Mouse (Mus musculus) heart, embryonic 11.5 days (tissue): Measurements from ENCODE around the gene Icmt. TPM values are rescaled to one million over a fixed set of nuclear protein-coding genes. Genes with fewer than 3 reads are reported as not detected.

Experiments
- ATAC-seq: fragments of 200-750 bp; cut with Nextera tagmentation; replicated peaks from 2 replicates; pipeline ENCODE4 v1.8.0; 2017; ENCODE audit warnings: moderate library complexity; ENCODE audit not compliant: insufficient number of reproducible peaks, low FRiP score, low TSS enrichment
- H3K27ac ChIP-seq: fragments of 300-500 bp; sonication (generic); 2 replicates; pipeline ENCODE4 v1.5.1; 2014; ENCODE audit warnings: mild to moderate bottlenecking, low read depth, low read length
- H3K27me3 ChIP-seq: fragments of 300-500 bp; sonication (generic); 2 replicates; pipeline ENCODE4 v1.6.1; 2014; ENCODE audit warnings: mild to moderate bottlenecking, low read length, mixed read lengths; ENCODE audit not compliant: control insufficient read depth, insufficient read depth
- H3K36me3 ChIP-seq: fragments of 300-500 bp; sonication (generic); 2 replicates; pipeline ENCODE4 v1.6.1; 2014; ENCODE audit warnings: mild to moderate bottlenecking, low read length, moderate library complexity, mixed read lengths; ENCODE audit not compliant: control insufficient read depth, insufficient read depth
- H3K4me1 ChIP-seq: fragments of 300-500 bp; sonication (generic); 2 replicates; pipeline ENCODE4 v1.6.1; 2014; ENCODE audit warnings: low read length; ENCODE audit not compliant: control insufficient read depth, insufficient read depth
- H3K4me2 ChIP-seq: fragments of 300-500 bp; sonication (generic); 2 replicates; pipeline ENCODE4 v1.6.1; 2014; ENCODE audit warnings: mild to moderate bottlenecking, moderate library complexity
- H3K4me3 ChIP-seq: fragments of 300-500 bp; sonication (generic); 2 replicates; pipeline ENCODE4 v1.5.1; 2014; ENCODE audit warnings: low read depth, low read length
- H3K9ac ChIP-seq: fragments of 300-500 bp; sonication (generic); 2 replicates; pipeline ENCODE4 v1.6.1; 2014; ENCODE audit warnings: mild to moderate bottlenecking, low read depth, low read length, moderate library complexity
- H3K9me3 ChIP-seq: fragments of 300-500 bp; sonication (generic); replicated peaks from 2 replicates; pipeline ENCODE4 v1.6.1; 2016; ENCODE audit warnings: low read length; ENCODE audit not compliant: control insufficient read depth
- WGBS: fragments of 180-500 bp; shearing (Covaris S2); extraction: QIAGEN DNeasy Blood & Tissue Kit; methylation state at CpG from one replicate; pipeline ENCODE4 v1.1.7; 2014; ENCODE audit not compliant: insufficient replicate concordance; 5-methylcytosine and 5-hydroxymethylcytosine counted together
- polyA plus RNA-seq: library from polyadenylated mRNA; unstranded; fragments of >200 nt; fragmentation: Nextera tagmentation; extraction: Ambion mirVana; gene quantifications from 2 replicates; pipeline ENCODE4 v1.2.1, GENCODE M21; 2014

The Icmt gene
- polyA plus RNA-seq, 1 experiment from 2014 or later, result 15.9 TPM

DNA sequence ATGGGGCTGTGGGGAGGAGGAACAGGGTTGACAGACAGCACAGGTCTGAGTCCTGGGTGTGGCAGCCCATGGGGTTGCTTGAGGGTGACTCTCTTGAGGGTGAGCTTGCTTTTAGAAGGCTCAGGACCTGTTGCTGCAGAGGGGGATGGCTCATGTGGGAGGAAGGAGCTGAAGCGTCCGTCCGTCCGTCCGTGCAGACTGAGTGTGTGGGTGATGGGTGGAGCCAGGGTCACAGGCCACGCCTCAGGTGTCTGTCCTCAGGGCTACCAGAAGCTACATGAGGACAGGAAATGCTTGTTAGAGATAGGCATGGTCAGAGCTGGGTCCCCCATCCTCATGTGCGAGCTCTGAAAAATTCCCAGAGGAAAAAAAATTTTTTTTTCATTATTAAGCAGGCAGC is 47.6 kb downstream of the Icmt start:
- Histone ChIP-seq H3K27ac (no peak overlapping the region), H3K27me3 (peaks cover 64% of the 10 kb centered on the region), H3K36me3 (no peaks in the 10 kb centered on the region), H3K9me3 (no peaks in the 10 kb centered on the region), H3K4me1 (peaks cover 4% of the 10 kb centered on the region; the same call in 1 of the 2 replicates), H3K4me2 (no peak overlapping the region), H3K4me3 (no peak overlapping the region), H3K9ac (no peak overlapping the region)
- 39% methylated on average over 7 of the region's 7 CpGs for WGBS
- ATAC-seq, result no peak

DNA sequence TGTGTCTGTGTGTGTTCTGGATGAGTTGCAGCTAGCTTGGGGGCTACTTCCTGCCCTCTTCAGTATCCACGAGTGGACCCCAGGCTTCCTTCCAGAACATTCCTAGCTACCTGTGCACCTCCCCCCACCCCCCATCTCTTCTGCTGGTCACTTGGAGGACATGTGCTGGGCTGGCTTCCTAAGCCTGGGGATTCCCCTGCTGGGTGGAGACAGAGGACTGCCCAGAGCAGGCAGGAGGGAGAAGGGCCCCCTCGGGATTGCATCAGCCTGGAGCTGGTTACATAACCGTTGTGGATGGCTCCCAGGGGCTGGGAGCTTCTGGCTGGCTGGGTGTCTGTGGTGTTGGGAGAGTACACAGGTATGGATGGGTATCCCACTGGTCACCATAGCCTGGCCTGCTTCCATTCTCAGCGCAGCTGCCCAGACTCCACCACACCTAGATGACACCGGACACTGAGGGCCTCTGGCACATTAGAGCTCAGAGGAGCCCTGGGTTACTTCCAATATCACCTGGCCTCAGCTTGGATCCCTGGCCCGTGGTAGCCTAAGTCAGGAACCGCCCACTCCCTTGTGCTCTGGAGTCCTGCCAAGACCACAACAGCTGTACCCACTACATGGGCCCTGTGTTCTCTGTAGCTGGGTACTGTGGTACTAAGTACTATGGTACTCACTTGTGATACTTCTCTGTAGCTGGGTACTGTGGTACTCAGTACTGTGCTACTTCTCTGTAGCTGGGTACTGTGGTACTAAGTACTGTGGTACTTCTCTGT is 48.3 kb downstream of the Icmt start:
- H3K4me2 ChIP-seq, result no peak overlapping the region
- peaks cover 3% of the 10 kb centered on the region; the same call in 1 of the 2 replicates for H3K4me1 ChIP-seq
- no peaks in the 10 kb centered on the region for H3K36me3 ChIP-seq
- no peak overlapping the region for H3K27ac ChIP-seq
- H3K9ac ChIP-seq, result no peak overlapping the region
- no peak for ATAC-seq
- WGBS, result 51% methylated on average over 7 of the region's 7 CpGs
- no peak overlapping the region for H3K4me3 ChIP-seq
- H3K9me3 ChIP-seq, result no peaks in the 10 kb centered on the region
- peaks cover 64% of the 10 kb centered on the region for H3K27me3 ChIP-seq

- no peak overlapping the region for H3K4me2 ChIP-seq
- 13% methylated on average over 17 of the region's 17 CpGs for WGBS
Observed at GRCm38 (mm10) chr4:152349837-152350381, 52.9 kb downstream of the Icmt start.

GRCm38 (mm10) chr4:152350722-152351421 is 53.8 kb downstream of the Icmt start:
- no peaks in the 10 kb centered on the region for H3K36me3 ChIP-seq
- H3K9ac ChIP-seq, result no peak overlapping the region
- no peak overlapping the region for H3K4me2 ChIP-seq
- ATAC-seq, result no peak
- H3K27ac ChIP-seq, result no peak overlapping the region
- no peaks in the 10 kb centered on the region for H3K4me1 ChIP-seq
- no peaks in the 10 kb centered on the region for H3K9me3 ChIP-seq
- WGBS, result 25% methylated on average over 8 of the region's 8 CpGs
- H3K27me3 ChIP-seq, result peaks cover 53% of the 10 kb centered on the region
- no peak overlapping the region for H3K4me3 ChIP-seq

More at GRCm38 (mm10) chr4:152349837-152350381, 52.9 kb downstream of the Icmt start:
- H3K9me3 ChIP-seq, result no peaks in the 10 kb centered on the region
- no peak for ATAC-seq
- peaks cover 53% of the 10 kb centered on the region for H3K27me3 ChIP-seq
- no peak overlapping the region for H3K9ac ChIP-seq
- H3K36me3 ChIP-seq, result no peaks in the 10 kb centered on the region
- no peak overlapping the region for H3K4me3 ChIP-seq
- peaks cover 3% of the 10 kb centered on the region; the same call in 1 of the 2 replicates for H3K4me1 ChIP-seq
- no peak overlapping the region for H3K27ac ChIP-seq

DNA sequence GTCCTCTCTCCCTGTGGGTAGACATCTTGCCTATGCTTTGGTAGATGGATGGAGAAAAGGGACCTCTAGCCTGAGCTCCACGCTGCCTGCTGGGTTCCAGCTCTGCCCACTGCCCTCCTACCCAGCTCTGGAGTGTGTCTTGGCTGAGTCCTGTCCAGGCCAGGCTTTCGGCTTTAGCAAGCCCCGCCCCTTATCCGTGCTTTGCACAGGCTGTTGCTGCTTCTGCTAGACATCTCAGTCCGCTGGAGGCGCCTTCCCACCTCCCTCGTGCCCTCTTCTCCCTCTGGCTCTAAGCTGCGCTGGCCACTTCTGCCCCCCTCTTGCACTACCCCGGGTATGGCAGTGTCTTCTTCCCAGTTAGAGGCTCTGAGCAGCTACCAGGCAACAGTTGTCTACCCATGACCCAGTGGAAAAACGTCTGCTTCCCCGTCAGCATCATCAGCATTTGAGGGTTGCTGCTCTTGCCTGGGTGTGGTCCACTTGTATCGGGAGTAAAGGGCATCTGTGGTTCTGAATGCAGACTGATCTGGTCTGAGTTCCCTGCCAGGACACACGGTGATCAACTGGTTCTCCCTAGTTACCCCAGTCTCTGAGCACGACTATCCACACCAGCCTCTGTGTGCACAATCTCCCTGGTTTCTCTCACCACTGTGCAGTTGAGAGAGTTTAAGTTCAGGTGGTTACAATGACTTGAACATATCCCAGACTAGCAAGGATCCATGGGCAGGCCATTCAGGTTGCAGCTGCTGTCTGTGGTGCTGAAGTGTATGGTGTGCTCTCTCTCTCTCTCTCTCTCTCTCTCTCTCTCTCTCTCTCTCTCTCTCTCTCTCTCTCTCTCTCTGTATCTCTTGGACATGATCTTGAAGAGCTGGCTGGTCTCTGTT is 54.6 kb downstream of the Icmt start:
- no peak overlapping the region for H3K4me2 ChIP-seq
- no peaks in the 10 kb centered on the region for H3K4me1 ChIP-seq
- WGBS, result 16% methylated on average over 14 of the region's 14 CpGs
- H3K27me3 ChIP-seq, result peaks cover 53% of the 10 kb centered on the region
- no peak for ATAC-seq
- no peak overlapping the region for H3K27ac ChIP-seq
- no peak overlapping the region for H3K4me3 ChIP-seq
- H3K9me3 ChIP-seq, result no peaks in the 10 kb centered on the region
- no peak overlapping the region for H3K9ac ChIP-seq
- no peaks in the 10 kb centered on the region for H3K36me3 ChIP-seq

DNA sequence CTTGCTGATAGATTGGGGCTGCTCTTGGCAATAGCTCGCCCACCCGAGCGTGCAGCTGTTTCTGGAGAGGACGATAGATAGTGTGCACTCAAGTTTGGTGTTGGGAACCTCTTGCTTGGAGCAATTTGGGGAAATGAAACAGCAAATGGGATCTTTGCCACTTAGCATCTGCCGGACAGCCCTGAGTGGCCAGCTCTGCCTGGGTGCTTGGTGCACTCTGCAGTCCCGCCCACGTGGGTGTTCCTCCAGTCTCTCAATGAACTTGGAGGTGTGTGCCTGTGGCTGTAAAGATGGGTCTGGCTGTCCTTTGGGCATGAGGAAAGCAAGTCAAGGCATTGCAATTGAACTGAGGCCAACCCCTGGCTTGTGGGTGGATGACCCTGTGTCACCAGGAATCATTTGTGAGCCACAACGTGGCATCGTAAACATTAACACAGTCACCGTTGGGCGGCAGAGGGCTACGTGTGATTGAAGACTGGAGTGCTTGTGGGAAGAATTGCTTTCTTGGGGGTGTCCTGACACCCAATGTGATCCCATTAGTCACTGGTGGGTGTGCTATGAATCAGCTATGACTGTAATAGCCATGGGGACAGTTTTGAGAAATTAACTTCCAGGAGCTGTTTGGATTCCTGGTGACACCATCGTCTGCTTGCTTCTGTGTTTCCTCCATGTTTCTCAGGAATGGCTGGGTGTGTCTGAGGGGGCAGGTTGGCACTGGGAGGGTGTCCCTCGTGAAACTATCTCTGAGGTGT is 57.0 kb downstream of the Icmt start:
- Histone ChIP-seq H3K9ac (no peak overlapping the region), H3K4me2 (no peak overlapping the region), H3K4me3 (no peak overlapping the region), H3K27me3 (peaks cover 50% of the 10 kb centered on the region), H3K36me3 (no peaks in the 10 kb centered on the region), H3K4me1 (no peaks in the 10 kb centered on the region), H3K9me3 (no peaks in the 10 kb centered on the region), H3K27ac (no peak overlapping the region)
- no peak for ATAC-seq
- 74% methylated on average over 14 of the region's 14 CpGs for WGBS

DNA sequence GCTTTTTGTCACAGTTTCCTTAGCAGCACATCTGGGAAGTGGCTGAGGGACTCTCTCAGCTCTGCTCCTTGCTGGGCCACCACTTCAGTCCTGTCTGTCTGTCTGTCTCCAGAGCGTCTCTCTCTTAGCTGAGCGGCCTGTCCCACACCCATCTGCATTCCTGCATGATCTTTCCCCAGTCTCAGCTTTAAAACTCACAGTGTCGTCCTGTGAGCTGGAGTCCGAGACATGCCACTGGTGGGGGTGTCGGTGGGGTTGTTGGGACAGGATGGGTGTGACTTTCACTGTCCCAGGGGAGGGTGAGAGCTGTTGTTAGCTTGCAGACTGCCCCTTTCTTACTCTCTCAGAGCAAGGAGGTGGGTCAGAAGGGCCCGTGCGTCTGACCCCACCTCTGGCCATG is 58.6 kb downstream of the Icmt start:
- H3K27ac ChIP-seq, result no peak overlapping the region
- H3K36me3 ChIP-seq, result no peaks in the 10 kb centered on the region
- peaks cover 48% of the 10 kb centered on the region for H3K27me3 ChIP-seq
- no peak for ATAC-seq
- no peaks in the 10 kb centered on the region for H3K9me3 ChIP-seq
- no peak overlapping the region for H3K4me3 ChIP-seq
- H3K4me2 ChIP-seq, result no peak overlapping the region
- WGBS, result 65% methylated on average over 7 of the region's 7 CpGs
- no peak overlapping the region for H3K9ac ChIP-seq
- no peaks in the 10 kb centered on the region for H3K4me1 ChIP-seq
